7 mouse cellular contexts compared by ENCODE assay signal in genomic region chr19:12010916-12011559, GRCm38 (mm10). TPM values are rescaled to one million over a fixed set of nuclear protein-coding genes. Genes with fewer than 3 reads are reported as not detected.
DNase-seq lines count a peak whose midpoint lies in the region; ATAC-seq lines count a peak whose summit lies in the region.

No protein-coding gene starts in this region.

- intact Hi-C loops in gastrocnemius, postnatal 14 days (cut with DNase I; ENCODE audit: low total_unique reads) = loop anchor here (5.0 kb wide), 1 partner anchor 234 kb away; no protein-coding TSS in a partner anchor
- intact Hi-C loops in left cerebral cortex, postnatal 14 days (cut with DNase I) = loop anchor here (5.0 to 10.0 kb wide), 3 partner anchors 491 to 784 kb away; partner anchors contain the start of genes Dtx4, Gm4952, Lpxn and Zfp91

- peak overlapping the region; percentile 80 for H3K4me3 ChIP-seq in intestine, embryonic 14.5 days (ENCODE audit: low read depth, low read length)

- H3K36me3 ChIP-seq in intestine, embryonic 14.5 days (ENCODE audit: control insufficient read depth, insufficient read depth, low read length) = no peaks in the 10 kb centered on the region

- H3K27me3 ChIP-seq in intestine, embryonic 14.5 days (replicated peaks; ENCODE audit: control insufficient read depth, insufficient read depth, low read length) = no peaks in the 10 kb centered on the region

- 0 out of 2 replicates have a peak, but pooled peaks cover 2% of the 10 kb centered on the region for H3K4me1 ChIP-seq in intestine, embryonic 14.5 days (replicated peaks; ENCODE audit: control insufficient read depth, insufficient read depth, low read length)

- peak overlapping the region; percentile 81 for H3K9ac ChIP-seq in intestine, embryonic 14.5 days (ENCODE audit: low read length)

- peak overlapping the region; percentile 65 for H3K4me2 ChIP-seq in intestine, embryonic 14.5 days (ENCODE audit: low read length)

- under 1% methylated on average over 26 of the region's 26 CpGs for WGBS in intestine, embryonic 14.5 days

- DNase-seq in adrenal gland, adult 18-20 months (ENCODE audit: low spot score in 2 of 2) = peak; percentile 71 to 74
- peak; percentile 93 for DNase-seq in embryo, embryonic 11 days
- DNase-seq in gastrocnemius, postnatal 14 days = peak; percentile 38
- peak; percentile 87 for DNase-seq in intestine, embryonic 14.5 days (ENCODE audit: low spot score)
- peak; percentile 91 for DNase-seq in left cerebral cortex, postnatal 14 days (ENCODE audit: low spot score in 2 of 2)
- DNase-seq in right cerebral cortex, postnatal 14 days = peak; percentile 67

- H3K9me3 ChIP-seq in intestine, embryonic 14.5 days (ENCODE audit: control insufficient read depth, low read length) = no peaks in the 10 kb centered on the region

- peak overlapping the region; percentile 94 for H3K27ac ChIP-seq in intestine, embryonic 14.5 days (ENCODE audit: low read depth)

- ATAC-seq in intestine, embryonic 14.5 days (replicated peaks; ENCODE audit: low FRiP score, low TSS enrichment, low read depth) = peak; percentile 49
- peak; percentile 28 for ATAC-seq in megakaryocyte-erythroid progenitor cell, adult 5-6 weeks (replicated peaks; ENCODE audit: low FRiP score, low TSS enrichment, poor library complexity, severe bottlenecking)

RNA-seq across cellular contexts. Expression of gene Olfr1423, which starts 30.1 kb away (rescaled TPM):
- total RNA-seq in adrenal gland, adult 18-20 months (2021) = not detected
- total RNA-seq in gastrocnemius, postnatal 14 days (2021) = not detected
- not detected in 2 replicates for polyA plus RNA-seq in intestine, embryonic 14.5 days (2014; fragmentation: Nextera tagmentation; extraction: Ambion mirVana)
- not detected for total RNA-seq in left cerebral cortex, postnatal 14 days (2021)
- not detected in 2 replicates for total RNA-seq in megakaryocyte-erythroid progenitor cell, adult 5-6 weeks (2014; fragmentation: Nextera tagmentation)
- not detected in 2 replicates for total RNA-seq in megakaryocyte-erythroid progenitor cell, adult 5-6 weeks (2017)

RNA-seq across cellular contexts. Expression of gene Osbp, which starts 45.3 kb away (rescaled TPM):
- total RNA-seq in adrenal gland, adult 18-20 months (2021) = 10 to 100 TPM; 61.3 to 90.1 TPM
- 10 to 100 TPM; 70.8 to 71.5 TPM for total RNA-seq in gastrocnemius, postnatal 14 days (2021)
- polyA plus RNA-seq in intestine, embryonic 14.5 days (2014; fragmentation: Nextera tagmentation; extraction: Ambion mirVana) = 8.8 and 9.0 TPM in 2 replicates
- total RNA-seq in left cerebral cortex, postnatal 14 days (2021) = 10 to 100 TPM; 57.0 to 60.3 TPM
- total RNA-seq in megakaryocyte-erythroid progenitor cell, adult 5-6 weeks (2014; fragmentation: Nextera tagmentation) = 39.5 and 39.9 TPM in 2 replicates
- total RNA-seq in megakaryocyte-erythroid progenitor cell, adult 5-6 weeks (2017) = 28.8 and 29.0 TPM in 2 replicates

RNA-seq across cellular contexts. Expression of gene Olfr1424, which starts 51.4 kb away (rescaled TPM):
- not detected for total RNA-seq in adrenal gland, adult 18-20 months (2021)
- not detected for total RNA-seq in gastrocnemius, postnatal 14 days (2021)
- polyA plus RNA-seq in intestine, embryonic 14.5 days (2014; fragmentation: Nextera tagmentation; extraction: Ambion mirVana) = 0.12 TPM in 1 of 2 replicates, not detected in the other
- not detected for total RNA-seq in left cerebral cortex, postnatal 14 days (2021)
- not detected in 2 replicates for total RNA-seq in megakaryocyte-erythroid progenitor cell, adult 5-6 weeks (2014; fragmentation: Nextera tagmentation)
- not detected in 2 replicates for total RNA-seq in megakaryocyte-erythroid progenitor cell, adult 5-6 weeks (2017)

Comparison
In these comparisons a context has a peak if more than half of its experiments do, and no peak if none do; other contexts are left out.
1. Peak in every context shown above with its lines: DNase-seq, ATAC-seq, H3K4me3 ChIP-seq and H3K27ac ChIP-seq.
2. DNase-seq: peak in every context shown above with its lines; median percentile 93 in embryo, embryonic 11 days; 91 in left cerebral cortex, postnatal 14 days; 87 in intestine, embryonic 14.5 days; 72 in adrenal gland, adult 18-20 months; 67 in right cerebral cortex, postnatal 14 days; 38 in gastrocnemius, postnatal 14 days.